Mouse (Mus musculus) adrenal gland, adult (tissue): ENCODE data around the gene Zfhx3.

Experiments
- DNase-seq, 2 experiments: peaks; one replicate each; pipeline ENCODE4 v3.0.0; 2022 to 2023; ENCODE audit warnings: low spot score in 1 of 2; ENCODE audit not compliant: inconsistent age in 2 of 2

The Zfhx3 gene

DNA sequence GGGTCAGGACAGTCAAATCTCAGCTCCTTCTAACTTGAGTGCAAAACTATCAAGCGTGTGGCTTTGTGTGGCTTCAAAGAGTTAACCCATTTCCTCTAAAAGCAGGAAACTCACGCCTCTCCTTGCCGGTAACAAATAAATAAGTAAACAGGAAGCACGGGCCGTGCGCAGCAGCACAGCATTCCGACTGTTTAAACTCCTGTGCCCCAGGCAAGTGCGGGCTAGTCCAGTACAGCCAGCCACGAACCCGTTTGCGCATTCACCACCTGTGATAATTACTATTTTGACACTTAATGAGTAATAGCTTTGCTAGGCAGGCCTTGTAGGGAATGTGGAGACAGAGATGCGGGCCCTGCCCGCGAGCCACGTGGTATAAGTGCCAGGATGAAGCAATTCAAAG, 885.0 kb downstream of the Zfhx3 start:
- DNase-seq: peak; percentile 28 to 58

DNA sequence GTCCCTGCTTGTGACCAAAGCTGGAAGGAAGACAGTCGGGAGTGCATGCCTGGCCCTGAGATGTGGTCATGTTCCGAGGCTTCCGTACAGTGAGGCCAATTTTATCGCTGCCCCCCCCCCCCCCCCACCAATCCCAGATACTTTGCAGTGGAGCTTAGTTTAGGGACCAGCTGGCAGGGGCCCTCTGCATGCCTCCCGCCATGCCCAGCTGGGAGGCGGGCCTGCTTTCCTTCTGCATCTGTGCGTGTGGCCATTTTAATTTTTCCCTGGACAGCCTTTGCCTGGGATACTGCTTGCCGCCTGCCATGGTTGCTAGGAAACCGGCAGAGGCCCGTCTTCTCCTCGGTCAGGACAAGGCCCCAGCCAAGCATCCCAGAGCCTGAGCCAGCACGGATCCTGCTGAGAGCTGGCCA, 886.9 kb downstream of the Zfhx3 start:
- peak in 1 of 2 experiments; percentile 23 for DNase-seq

DNA sequence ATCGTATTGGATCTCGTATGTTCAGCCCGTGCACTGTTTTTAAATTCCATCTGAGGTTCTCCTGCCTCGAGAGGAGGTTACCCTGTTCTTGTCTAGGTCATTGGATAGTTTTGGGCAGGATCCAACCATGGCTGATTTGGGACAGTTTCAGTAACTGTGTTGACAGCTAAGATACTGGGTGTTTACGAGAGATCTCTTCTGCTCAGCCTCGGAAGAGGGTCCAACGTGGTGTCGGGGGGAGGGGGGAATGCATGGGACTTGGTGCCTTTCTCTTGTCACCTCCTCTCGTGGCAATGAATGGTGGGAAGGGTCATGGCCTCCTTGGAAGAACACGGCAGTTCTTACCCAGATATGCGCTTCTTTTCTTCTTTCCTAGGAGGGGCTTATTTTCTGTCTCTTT, 892.7 kb downstream of the Zfhx3 start:
- no peak for DNase-seq

DNA sequence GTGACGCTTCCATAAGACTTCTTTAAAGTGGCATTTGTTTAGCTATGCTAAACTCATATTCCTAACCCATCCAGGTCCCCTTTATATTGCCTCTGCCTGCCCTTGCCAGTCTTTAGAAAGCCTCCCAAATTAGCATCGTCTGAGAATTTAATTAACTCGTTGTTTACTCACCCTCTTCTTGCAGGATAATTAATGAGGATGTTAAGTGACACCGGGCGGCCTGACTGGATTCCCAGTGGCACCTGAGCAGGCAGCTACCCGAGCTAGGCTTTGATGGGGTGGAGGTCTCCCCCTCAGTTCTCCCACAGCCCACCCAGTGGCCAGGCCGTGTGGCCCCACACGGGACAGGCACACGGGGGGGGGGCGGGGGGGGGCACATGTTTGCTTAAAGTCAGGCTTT, 895.3 kb downstream of the Zfhx3 start:
- DNase-seq: no peak

DNA sequence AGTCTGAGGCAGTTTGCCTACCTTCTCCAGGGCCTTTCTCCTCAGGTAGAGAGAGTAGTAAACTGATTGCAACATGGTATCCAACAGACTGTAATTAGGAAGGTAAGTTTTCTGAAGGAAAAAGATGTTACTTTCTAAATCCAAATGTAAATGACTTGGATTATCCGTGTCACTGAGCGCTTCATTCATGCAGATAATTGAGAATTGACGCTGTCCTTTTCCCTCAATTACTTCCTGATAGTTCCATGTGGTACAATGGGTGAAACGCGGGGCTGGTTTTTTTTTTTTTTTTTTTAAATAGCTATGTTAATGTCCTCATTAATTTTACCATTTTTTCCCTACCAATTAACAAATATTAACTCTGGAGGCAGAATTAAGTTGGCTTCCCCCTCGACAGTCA, 896.3 kb downstream of the Zfhx3 start:
- no peak for DNase-seq

DNA sequence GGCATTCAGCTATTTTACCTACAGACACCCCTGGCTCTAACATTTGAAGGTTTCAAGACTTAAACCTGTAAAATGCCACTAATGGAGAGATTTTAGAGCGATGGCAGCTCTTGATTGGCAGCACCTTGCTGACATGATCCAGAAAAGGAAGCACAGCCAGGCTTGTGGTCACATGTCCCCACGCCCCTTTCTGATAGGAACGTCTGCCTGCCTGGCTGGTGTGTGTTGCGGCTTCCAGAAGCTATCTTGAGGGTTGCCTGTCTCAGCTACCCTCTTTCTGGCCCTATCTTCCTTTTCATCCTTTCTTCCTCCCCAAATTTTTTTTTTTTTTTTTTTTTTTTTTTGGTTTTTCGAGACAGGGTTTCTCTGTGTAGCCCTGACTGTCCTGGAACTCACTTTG, 899.9 kb downstream of the Zfhx3 start:
- no peak for DNase-seq

DNA sequence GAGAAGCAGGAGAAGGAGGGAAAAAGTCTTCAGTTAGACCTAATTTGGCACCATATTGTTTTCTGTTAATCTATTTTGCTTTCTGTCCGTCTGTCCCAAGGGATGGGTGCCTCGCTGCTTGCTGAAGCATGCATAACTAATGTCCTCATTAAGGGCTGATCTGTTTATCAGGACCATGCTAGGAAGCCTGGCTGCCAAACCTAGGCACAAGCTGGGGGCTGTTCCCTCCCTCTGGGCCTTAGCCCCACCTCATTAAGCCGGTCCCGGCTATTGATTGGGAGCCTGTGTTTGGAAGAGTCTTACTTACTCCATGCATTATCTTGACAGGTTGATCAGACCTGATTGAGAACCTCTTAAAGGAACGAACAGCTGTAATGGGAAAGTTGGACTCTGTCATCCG, 903.7 kb downstream of the Zfhx3 start:
- no peak for DNase-seq

DNA sequence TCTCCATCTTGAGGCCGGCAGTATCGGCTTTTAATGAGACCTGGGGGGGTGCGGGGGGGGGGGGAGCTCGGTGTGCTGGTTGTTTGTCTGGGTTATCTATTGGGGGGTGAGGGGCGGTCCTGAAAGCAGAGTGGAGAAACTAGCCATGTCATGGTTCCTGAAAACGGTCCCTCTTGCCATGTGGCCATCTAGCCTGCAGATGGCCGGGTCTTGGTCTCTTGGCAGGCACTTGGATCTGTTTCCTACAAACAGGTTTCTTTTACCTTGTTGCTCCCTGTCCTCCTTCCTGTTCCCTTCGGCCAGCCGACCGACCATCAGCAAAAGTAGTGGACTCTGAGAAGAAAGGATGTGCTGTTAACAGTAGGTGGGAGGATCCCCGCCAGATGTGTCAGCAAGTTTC, 904.4 kb downstream of the Zfhx3 start:
- no peak for DNase-seq

DNA sequence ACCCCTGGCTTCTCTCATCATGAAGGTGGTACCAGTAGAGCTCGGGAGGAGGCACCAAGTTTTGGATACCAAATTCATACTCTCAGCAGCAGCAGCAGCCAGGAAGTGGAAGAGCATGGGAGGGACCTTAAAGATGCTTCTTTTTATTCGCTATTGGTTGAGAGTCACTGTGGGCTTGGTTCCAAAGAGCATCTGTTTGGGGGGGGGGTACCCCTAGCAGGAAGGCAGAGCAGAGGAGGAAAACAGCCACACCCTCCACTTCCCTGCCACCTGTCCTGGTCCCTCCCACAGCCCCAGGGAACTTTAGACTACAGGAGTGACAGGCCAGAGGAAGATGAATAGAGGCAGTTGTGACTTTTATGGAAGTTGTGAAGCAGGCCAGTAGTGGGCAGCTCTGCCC, 904.9 kb downstream of the Zfhx3 start:
- DNase-seq: no peak

DNA sequence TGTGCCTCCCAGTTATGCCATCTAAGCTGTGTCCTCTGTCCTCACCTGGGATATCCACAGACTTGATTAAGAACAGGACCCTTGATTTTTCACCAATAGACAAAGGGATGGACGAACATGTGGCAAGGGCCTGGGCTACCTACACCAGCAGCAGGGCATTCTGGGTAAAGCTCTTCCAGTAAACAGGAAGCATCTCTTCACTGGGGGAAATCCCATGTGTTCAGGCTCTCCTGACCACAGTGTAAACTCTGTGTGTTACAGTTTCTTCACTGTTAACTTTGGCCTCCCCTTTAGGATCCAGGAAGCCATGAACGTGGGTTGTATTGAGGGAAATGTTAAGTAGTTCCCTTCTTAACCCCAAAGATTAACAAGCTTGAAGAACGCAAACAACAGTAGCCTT, 906.0 kb downstream of the Zfhx3 start:
- DNase-seq: no peak

DNA sequence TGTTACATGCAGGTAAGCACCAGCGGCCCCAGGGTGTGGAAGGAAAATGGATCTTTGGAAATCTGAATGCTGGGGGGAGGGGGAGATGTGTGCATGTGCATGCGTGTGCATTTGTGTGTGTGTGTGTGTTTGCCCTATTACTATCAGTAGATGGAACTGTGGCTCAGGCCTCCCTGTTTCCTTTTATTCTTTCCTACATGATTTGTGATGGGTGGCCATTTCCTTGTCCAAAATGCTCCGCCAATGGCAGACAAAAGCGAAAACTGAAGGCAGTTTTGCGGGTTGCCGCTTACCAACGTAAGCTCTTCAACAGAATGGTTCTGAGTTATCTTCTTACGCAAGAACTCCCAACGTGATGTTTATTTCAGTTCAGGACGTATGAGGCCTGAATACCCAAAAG, 910.6 kb downstream of the Zfhx3 start:
- peak in 1 of 2 experiments; percentile 53 for DNase-seq

DNA sequence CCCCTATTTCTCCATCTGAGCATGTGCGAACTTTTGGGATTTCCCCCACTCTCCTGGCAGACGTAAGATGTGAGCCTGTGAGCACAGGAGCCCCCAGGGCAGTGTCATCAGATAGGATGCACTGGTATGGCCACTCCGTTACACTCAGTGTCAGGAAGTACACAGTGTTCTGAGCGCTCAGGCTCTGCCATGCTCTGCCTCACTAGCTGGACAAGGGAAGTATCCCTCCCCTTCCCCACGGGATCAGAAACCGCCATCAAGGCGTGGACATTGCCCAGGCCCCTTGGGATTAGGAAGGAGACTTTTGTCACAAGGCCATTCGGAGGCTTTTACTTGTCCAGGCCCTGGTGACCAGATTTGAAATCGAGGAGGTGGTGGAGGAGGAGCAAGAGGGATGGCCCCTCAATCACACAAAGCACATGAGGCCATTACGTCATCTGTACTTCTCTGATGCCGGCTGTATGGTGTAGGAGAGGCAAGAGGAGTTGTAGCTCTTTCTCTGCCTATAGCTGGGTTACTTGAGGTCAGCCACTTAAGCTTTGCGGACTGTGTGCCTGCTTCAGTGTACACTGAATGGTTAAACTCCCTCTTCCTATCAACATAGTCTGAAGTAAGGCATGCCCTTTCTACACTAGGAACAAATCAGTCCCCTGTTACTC, 912.1 kb downstream of the Zfhx3 start:
- DNase-seq: peak; percentile 56 to 66

DNA sequence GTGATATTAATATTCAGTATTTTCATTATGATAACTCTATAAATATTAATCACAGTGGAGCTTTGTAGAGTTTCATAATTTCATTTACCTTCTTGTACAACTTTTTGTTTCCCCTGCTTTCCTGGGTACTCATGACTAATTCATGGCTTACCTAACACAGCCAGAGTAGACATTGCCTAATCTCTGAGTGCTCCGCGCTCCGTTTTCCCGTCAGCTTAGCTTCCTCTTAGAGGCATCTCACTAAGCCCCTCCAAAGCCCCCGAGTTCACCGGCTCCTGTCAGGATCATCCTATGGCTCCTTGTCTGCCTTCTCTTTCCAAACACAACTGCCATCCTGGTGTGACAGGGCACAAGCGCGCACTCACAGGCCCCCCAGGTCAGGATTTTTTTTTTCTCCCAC, 916.6 kb downstream of the Zfhx3 start:
- DNase-seq: no peak

DNA sequence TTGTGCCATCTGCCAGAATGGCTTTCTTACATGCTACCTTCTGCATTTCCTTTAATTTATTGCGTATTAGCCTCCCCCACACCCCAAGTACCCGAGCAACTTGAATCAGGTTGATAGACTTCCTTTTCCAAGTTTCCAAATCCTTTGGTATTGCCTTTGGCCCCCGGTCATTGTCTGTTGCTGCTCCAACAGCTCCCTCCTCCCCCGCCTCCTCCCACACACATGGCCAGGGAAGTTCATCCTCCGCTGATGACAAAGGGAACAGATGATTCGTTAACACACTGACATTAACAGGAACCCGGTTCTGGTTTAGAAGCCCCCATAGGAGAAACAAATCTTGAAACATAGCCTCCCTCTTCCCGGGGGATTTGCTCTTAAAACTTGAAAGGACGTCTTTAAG, 917.5 kb downstream of the Zfhx3 start:
- DNase-seq: peak in 1 of 2 experiments; percentile 54

DNA sequence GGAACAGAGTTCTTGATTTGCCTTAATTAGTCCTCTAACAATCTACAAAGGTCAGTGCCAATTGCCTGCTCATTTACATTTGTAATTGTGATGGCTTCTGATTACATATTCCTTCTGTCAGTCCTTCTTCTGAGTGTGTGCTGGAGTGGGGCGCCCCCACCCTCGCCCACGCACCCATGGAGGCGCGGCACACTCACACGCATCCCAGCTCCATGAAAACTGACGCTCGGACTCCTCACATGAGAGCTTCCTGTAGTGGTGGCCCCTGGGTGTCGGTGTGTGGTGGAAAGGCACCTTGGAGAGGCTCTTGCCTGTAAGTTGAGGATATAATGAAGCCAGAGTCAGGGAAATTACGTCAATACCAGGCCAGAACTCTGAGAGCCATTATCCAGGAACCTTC, 921.0 kb downstream of the Zfhx3 start:
- no peak for DNase-seq

DNA sequence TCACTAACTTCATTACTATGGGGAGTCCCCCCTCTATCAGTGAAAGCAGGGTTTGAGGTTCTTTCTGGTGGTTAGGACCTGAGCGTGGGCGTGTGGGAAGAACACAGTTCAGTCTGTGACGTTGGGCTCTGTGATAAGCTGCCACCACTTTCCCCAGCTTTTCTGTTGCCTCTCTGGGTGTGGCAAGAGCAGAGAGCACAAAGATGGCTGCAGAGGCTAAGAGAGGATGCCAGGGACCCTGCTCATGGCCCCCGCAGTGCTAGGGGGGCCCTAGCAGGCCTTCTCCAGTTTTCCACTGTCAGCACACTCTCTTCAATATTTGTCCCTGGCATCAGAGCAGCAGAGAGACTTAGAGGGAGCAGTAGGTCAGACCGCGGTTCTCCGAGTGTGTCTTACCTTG, 924.0 kb downstream of the Zfhx3 start:
- DNase-seq: no peak

DNA sequence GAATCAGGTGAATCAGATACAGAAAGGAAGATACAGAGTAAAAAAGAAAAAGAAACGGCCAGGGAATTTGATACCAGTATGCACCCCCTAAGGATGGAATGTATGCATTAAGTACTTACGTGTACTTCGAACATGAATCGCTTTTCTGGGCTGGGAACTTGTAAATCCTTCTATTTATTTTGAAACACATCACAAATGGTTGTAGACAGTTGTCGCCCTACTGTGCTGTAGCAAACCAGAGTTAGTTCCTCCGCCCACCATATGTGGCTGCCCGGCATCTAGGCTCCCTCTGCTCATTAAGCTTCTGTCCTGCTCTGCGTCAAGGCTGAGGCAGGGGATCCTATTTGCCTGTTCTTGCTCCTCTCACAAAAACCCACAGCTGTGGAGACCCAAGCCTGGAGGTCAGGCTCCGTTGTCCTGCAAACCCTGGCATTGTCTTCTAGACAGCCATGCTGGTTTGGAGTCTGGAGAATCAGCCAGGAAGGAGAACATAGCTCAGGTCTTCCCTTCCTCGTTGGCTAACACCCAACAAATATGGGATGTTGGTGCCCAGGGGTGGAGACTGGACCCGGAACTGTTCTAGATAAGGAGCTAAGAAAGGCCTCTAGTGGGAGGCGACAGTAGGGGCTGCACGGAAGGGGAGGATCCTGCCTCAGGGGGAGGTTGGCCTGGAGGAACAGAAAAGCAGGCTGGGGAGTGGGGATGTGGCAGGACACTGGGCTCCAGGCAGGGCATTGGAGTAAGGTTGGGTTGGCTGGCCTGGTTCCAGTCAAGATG, 925.2 kb downstream of the Zfhx3 start:
- peak; percentile 42 to 71 for DNase-seq

DNA sequence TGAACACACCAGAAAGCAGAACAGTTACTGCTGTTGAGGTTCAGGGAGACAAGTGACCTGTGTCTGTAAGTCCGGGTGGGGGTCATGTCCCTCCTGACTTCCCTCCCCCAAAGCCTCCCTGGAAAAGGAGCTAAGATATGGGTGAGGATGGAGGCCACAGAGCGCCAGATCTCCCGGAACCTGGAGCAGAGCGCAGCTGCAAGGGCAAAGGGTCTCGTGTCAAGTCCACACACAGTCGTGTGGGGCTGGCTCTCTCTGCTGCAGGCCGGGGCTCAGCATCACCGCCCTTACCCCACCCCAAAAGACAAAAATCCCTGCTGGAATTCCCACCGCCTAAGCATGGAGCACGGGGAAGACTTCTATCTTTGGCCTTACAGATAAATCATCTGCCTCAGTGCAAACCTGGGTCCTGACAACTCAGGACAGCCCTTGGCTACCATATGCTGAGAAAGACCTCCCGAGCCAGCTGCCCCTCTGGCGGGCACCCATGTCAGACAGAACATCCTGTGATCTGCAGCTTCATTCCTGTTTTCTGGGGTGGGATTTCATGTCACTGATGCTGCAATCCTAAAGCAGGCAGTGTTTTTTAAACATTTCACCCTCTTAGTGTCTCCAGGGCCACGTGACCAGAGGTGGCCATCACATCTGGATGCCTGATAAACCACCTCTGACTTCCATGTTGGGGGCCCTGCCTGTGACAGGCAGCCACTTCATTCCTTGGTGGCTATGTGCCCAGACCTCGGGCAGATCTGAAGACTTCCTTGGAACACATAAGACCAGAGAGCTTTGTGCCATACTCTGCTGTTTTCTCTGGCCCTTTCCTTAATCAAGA, 926.0 kb downstream of the Zfhx3 start:
- no peak for DNase-seq

DNA sequence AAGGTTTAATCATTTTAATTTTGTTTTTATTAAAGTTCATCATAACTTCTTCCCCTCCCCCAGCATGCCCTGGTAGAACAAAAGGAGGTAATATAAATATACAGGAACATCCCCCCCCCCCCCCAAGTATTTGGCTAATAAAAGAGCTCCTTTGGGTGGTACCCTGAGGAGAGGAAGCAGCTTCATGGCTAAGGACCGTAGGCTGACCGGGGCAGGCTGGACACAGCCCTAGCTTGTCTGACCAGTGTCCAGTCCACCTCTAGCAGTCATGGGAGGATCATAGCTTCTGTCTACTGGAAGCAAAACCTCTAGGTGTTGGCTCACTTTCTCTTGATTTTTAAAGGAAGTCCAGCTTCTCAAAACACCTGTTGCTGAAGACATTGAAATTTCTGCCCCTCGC, 927.0 kb downstream of the Zfhx3 start:
- no peak for DNase-seq

DNA sequence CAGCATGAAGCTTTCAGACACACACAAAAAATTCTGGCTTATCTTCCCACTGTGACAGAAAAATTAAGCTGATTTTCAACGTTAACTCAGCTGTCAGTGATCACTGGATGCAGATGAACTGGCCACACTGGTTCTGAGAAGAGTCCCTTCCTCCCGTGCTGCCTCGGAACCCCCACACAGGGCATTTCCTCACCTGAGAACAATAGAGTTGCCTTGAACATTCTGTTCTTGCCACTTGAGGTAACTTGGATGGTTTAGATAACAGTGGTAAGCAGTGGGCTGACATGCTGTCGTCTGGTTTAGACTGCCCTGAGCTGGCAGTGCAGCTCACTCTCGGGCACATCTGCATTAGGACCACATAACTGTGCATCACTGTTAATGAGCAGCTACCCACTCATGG, 927.5 kb downstream of the Zfhx3 start:
- DNase-seq: no peak

DNA sequence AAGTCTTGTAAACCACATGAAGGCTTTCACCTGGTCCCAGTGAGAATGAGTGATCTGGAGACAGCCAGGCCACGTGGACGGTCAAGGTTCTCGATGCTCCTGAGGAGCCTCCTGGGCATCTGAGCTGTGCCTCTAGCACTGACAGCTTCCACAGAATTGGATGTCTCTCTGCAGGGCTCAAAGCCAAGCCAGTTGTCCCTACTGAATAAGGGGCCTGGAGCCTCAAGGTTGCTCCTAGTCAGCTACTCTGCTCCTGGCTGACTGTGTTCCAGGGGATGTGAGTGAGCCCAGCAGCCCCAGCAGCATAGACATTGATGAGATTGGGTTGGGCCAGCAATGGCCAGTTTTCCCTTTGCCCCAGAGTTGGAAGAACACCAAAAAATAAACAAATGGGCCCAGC, 927.9 kb downstream of the Zfhx3 start:
- peak; percentile 45 to 65 for DNase-seq

DNA sequence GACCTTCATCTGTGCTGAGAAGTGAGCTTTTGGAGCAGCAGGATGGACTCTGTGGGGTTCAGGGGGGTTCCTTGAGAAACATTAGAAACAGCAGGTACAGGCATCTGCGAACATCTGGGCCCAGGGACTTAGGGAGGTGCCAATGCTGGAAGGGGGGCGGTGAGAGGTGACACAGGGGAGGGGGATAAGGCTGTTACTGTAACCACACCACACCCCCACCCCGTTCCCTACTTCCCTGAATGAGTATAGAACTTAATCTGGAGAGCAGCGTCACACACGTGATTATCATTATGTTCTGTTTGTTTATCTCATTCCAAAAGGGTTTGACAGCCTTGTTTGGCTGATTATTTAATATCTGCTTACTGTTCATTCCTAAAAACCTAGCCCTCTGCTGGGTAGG, 933.3 kb downstream of the Zfhx3 start:
- DNase-seq: no peak
